Comparison of ENCODE assay signal across 25 mouse cellular contexts in the genomic region with DNA sequence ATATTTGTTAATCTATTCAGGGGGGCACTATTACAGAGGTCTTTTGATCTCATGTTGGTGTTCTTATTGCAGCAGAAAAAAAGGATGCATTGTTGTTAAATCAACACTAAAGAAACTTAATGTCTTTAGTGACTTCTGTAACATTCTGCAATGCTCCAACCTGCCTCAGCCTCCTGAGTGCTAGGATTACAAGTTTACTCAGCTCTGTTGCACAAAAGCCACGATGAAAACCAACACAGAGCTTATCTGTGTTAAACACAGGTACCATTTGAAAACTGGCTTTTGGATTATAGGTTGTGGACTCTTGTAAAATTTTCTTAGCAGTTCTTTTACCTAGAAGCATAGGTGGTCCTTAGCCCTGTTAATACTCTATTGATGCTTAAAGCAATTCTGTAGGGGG.
"Had no signal": no experiment of that assay in that cellular context is flagged by ENCODE, and none has a peak within 500 bp of the region (broad histone marks: within the 10 kb centered on the region; RNA-seq: fewer than 3 reads in every experiment).

No protein-coding gene starts in this region.

- H3K27ac ChIP-seq: gastrocnemius, adult 2 months; heart, embryonic 10.5 days; heart, embryonic 13.5 days; heart, embryonic 15.5 days; hindbrain, embryonic 10.5 days; hindbrain, embryonic 13.5 days; hindbrain, embryonic 15.5 days; hindbrain, postnatal 0 days; kidney, embryonic 15.5 days; kidney, postnatal 0 days; limb, embryonic 13.5 days; limb, embryonic 15.5 days had no signal

- H3K36me3 ChIP-seq: heart, embryonic 10.5 days; heart, embryonic 13.5 days; heart, embryonic 15.5 days; hindbrain, embryonic 10.5 days; hindbrain, embryonic 13.5 days; hindbrain, embryonic 15.5 days; kidney, embryonic 15.5 days; limb, embryonic 13.5 days; limb, embryonic 15.5 days had no signal

- H3K9ac ChIP-seq: heart, embryonic 13.5 days; heart, embryonic 15.5 days; hindbrain, embryonic 13.5 days; hindbrain, embryonic 15.5 days; kidney, embryonic 15.5 days; limb, embryonic 13.5 days; limb, embryonic 15.5 days had no signal

- H3K4me3 ChIP-seq: gastrocnemius, adult 2 months; heart, embryonic 10.5 days; heart, embryonic 13.5 days; heart, embryonic 15.5 days; hindbrain, embryonic 10.5 days; hindbrain, embryonic 13.5 days; hindbrain, embryonic 15.5 days; kidney, embryonic 15.5 days; limb, embryonic 13.5 days; limb, embryonic 15.5 days had no signal

- DNase-seq: gastrocnemius, adult 2 months; gastrocnemius, postnatal 10 days; gastrocnemius, postnatal 25 days; heart, adult 18-20 months; heart, postnatal 4 days; kidney, adult 11 months; kidney, adult 2 months; kidney, adult 9 months; kidney, postnatal 14 days; kidney, postnatal 36 days; layer of hippocampus, adult 9-11 months; layer of hippocampus, postnatal 36 days; left cerebral cortex, postnatal 4 days had no signal

- H3K27me3 ChIP-seq: heart, embryonic 13.5 days; heart, embryonic 15.5 days; hindbrain, embryonic 13.5 days; hindbrain, embryonic 15.5 days; kidney, embryonic 15.5 days; limb, embryonic 13.5 days; limb, embryonic 15.5 days had no signal

- ATAC-seq: hindbrain, postnatal 0 days; intestine, embryonic 16.5 days had no signal

- H3K4me2 ChIP-seq: heart, embryonic 13.5 days; heart, embryonic 15.5 days; hindbrain, embryonic 13.5 days; hindbrain, embryonic 15.5 days; kidney, embryonic 15.5 days; limb, embryonic 13.5 days; limb, embryonic 15.5 days had no signal

- H3K9me3 ChIP-seq: heart, embryonic 10.5 days; heart, embryonic 13.5 days; heart, embryonic 15.5 days; hindbrain, embryonic 10.5 days; hindbrain, embryonic 13.5 days; hindbrain, embryonic 15.5 days; kidney, embryonic 15.5 days; limb, embryonic 13.5 days; limb, embryonic 15.5 days had no signal

- H3K4me1 ChIP-seq: heart, embryonic 10.5 days; hindbrain, embryonic 10.5 days; hindbrain, embryonic 13.5 days; hindbrain, embryonic 15.5 days; kidney, embryonic 15.5 days; limb, embryonic 13.5 days had no signal
